ENCODE assay signal across 8 mouse cellular contexts in genomic region chr2:17422967-17423366, GRCm38 (mm10).
A peak's percentile ranks its signal among the peaks of the same experiment; 100 is the strongest.
DNase-seq lines count a peak whose midpoint lies in the region; ATAC-seq and TF ChIP-seq lines count a peak whose summit lies in the region.

No protein-coding gene starts in this region.

- no peaks in the 10 kb centered on the region for H3K9me3 ChIP-seq in liver, embryonic 12.5 days (replicated peaks)

- H3K4me3 ChIP-seq in liver, adult 2 months (ENCODE audit: insufficient read depth, low read depth, low read length), result no peak overlapping the region
- H3K4me3 ChIP-seq in liver, embryonic 12.5 days, result no peak overlapping the region

- no peak for TF ChIP-seq POLR2A in liver, adult 2 months (IDR thresholded peaks at IDR 0.05; ENCODE audit: extremely low read depth, insufficient read depth, low read length)

- no peak overlapping the region for H3K27ac ChIP-seq in liver, adult 2 months (replicated peaks; ENCODE audit: insufficient read depth, low read depth, low read length)
- no peak overlapping the region for H3K27ac ChIP-seq in liver, embryonic 12.5 days

- WGBS in liver, adult 2 months, result 2% methylated on average over 1 of the region's 1 CpGs
- WGBS in liver, embryonic 12.5 days (ENCODE audit: insufficient replicate concordance), result 3% methylated on average over 1 of the region's 1 CpGs

- H3K9ac ChIP-seq in liver, adult 2 months (ENCODE audit: low read depth, low read length), result no peak overlapping the region
- H3K9ac ChIP-seq in liver, embryonic 12.5 days, result no peak overlapping the region

- ATAC-seq in liver, embryonic 12.5 days, result no peak
- ATAC-seq in megakaryocyte, adult 5-6 weeks (ENCODE audit: poor library complexity, severe bottlenecking), result peak; percentile 69

- no peak overlapping the region for H3K4me2 ChIP-seq in liver, embryonic 12.5 days

- no peaks in the 10 kb centered on the region for H3K79me2 ChIP-seq in liver, adult 2 months (ENCODE audit: control insufficient read depth, insufficient read depth, low read length)

- no peaks in the 10 kb centered on the region for H3K4me1 ChIP-seq in liver, adult 2 months (ENCODE audit: control insufficient read depth, insufficient read depth, low read length)
- H3K4me1 ChIP-seq in liver, embryonic 12.5 days, result no peaks in the 10 kb centered on the region

- TF ChIP-seq CTCF in liver, adult 2 months (IDR thresholded peaks at IDR 0.05; ENCODE audit: low read depth, low read length), result peak; percentile 24; the same call in 1 of the 2 replicates

- peak; percentile 36 for DNase-seq in adrenal gland, postnatal 10 days
- no peak for DNase-seq in adrenal gland, postnatal 25 days
- peak; percentile 52 for DNase-seq in liver, adult 2 months (ENCODE audit: extremely low read depth, low read depth, low spot score)
- peak; percentile 64 for DNase-seq in brain, embryonic 18.5 days (ENCODE audit: low read depth, low spot score)
- peak; percentile 25 for DNase-seq in heart, postnatal 4 days
- DNase-seq in telencephalon, adult 2 months (ENCODE audit: low read depth, low spot score), result peak; percentile 53

- H3K27me3 ChIP-seq in liver, adult 2 months (ENCODE audit: control insufficient read depth, insufficient read depth, low read length), result no peaks in the 10 kb centered on the region
- H3K27me3 ChIP-seq in liver, embryonic 12.5 days (replicated peaks), result no peaks in the 10 kb centered on the region

- H3K36me3 ChIP-seq in liver, adult 2 months (ENCODE audit: control insufficient read depth, insufficient read depth, low read length), result no peaks in the 10 kb centered on the region
- no peaks in the 10 kb centered on the region for H3K36me3 ChIP-seq in liver, embryonic 12.5 days
